Mouse (Mus musculus) embryo, embryonic 10.5 days (tissue): ENCODE results near the gene Fam72a.

Source experiments
- DNase-seq: peaks from one replicate; pipeline ENCODE4 v3.0.0-alpha.2; 2015; ENCODE audit warnings: low spot score

The Fam72a gene

GRCm38 (mm10) chr1:131578943-131579680 is 51.4 kb downstream of the Fam72a start:
- DNase-seq, result no peak

GRCm38 (mm10) chr1:131580389-131580788 is 52.7 kb downstream of the Fam72a start:
- DNase-seq, result no peak

GRCm38 (mm10) chr1:131583598-131583997 is 55.9 kb downstream of the Fam72a start:
- no peak for DNase-seq

- no peak for DNase-seq
Observed at GRCm38 (mm10) chr1:131586836-131587235, 59.1 kb downstream of the Fam72a start.
